Mouse (Mus musculus) mouse trophoblast stem cell (cell line): ENCODE data around the gene Ppp4r4.
"Not testable (repeated sequence)": the region's sequence is repeated elsewhere in the genome, so short reads cannot be mapped to it uniquely, and the experiment has no call there.

Experiments used
- in situ Hi-C, 2 experiments: fragments of 300-500 bp; cut with MseI, MboI; formaldehyde crosslinking; loops; 2 replicates in 1 of 2; 3 replicates in 1 of 2; pipeline ENCODE4 v1.15.1; 2025

The Ppp4r4 gene

GRCm38 (mm10) chr12:103532649-103533395 is 739 bp downstream of the Ppp4r4 start:
- in situ Hi-C loops = no loop called here

GRCm38 (mm10) chr12:103540429-103540828 is 8.3 kb downstream of the Ppp4r4 start:
- in situ Hi-C loops = loop anchor here (5.0 to 10.0 kb wide), 2 partner anchors 102 to 104 kb away; no protein-coding TSS in a partner anchor

- in situ Hi-C loops = loop anchor here (5.0 to 10.0 kb wide), 2 partner anchors 99 to 101 kb away; no protein-coding TSS in a partner anchor
These were observed 11.3 kb downstream of the Ppp4r4 start for GRCm38 (mm10) chr12:103543351-103543750.

GRCm38 (mm10) chr12:103544213-103544612 is 12.1 kb downstream of the Ppp4r4 start:
- in situ Hi-C loops = loop anchor here (5.0 to 10.0 kb wide), 2 partner anchors 98 to 101 kb away; no protein-coding TSS in a partner anchor

GRCm38 (mm10) chr12:103547438-103547837 is 15.4 kb downstream of the Ppp4r4 start:
- in situ Hi-C loops = loop anchor here in 1 of 2 experiments (10.0 kb wide), 1 partner anchor 97 kb away; no protein-coding TSS in a partner anchor

- in situ Hi-C loops = loop anchor here in 1 of 2 experiments (10.0 kb wide), 1 partner anchor 96 kb away; no protein-coding TSS in a partner anchor
These were observed 16.4 kb downstream of the Ppp4r4 start for GRCm38 (mm10) chr12:103548526-103548925.

GRCm38 (mm10) chr12:103550047-103550446 is 18.0 kb downstream of the Ppp4r4 start:
- in situ Hi-C loops = no loop called here

- in situ Hi-C loops = no loop called here
These were observed 19.3 kb downstream of the Ppp4r4 start for GRCm38 (mm10) chr12:103551422-103551821.

- in situ Hi-C loops = no loop called here
These were observed 20.4 kb downstream of the Ppp4r4 start for GRCm38 (mm10) chr12:103552506-103552905.

GRCm38 (mm10) chr12:103553497-103553896 is 21.4 kb downstream of the Ppp4r4 start:
- in situ Hi-C loops = no loop called here

GRCm38 (mm10) chr12:103556856-103557255 is 24.8 kb downstream of the Ppp4r4 start:
- in situ Hi-C loops = no loop called here

- in situ Hi-C loops = no loop called here
These were observed 32.6 kb downstream of the Ppp4r4 start for GRCm38 (mm10) chr12:103564726-103565125.

- in situ Hi-C loops = no loop called here
These were observed 33.1 kb downstream of the Ppp4r4 start for GRCm38 (mm10) chr12:103565151-103565550.

- in situ Hi-C loops = no loop called here
These were observed 35.0 kb downstream of the Ppp4r4 start for GRCm38 (mm10) chr12:103567129-103567528.

GRCm38 (mm10) chr12:103569690-103570089 is 37.6 kb downstream of the Ppp4r4 start:
- in situ Hi-C loops = no loop called here

GRCm38 (mm10) chr12:103578148-103578547 is 46.1 kb downstream of the Ppp4r4 start:
- in situ Hi-C loops = not testable (repeated sequence)

- in situ Hi-C loops = no loop called here
These were observed 51.7 kb downstream of the Ppp4r4 start for GRCm38 (mm10) chr12:103583771-103584170.

- in situ Hi-C loops = no loop called here
These were observed 66.3 kb downstream of the Ppp4r4 start for GRCm38 (mm10) chr12:103598411-103598810.

GRCm38 (mm10) chr12:103600364-103600763 is 68.3 kb downstream of the Ppp4r4 start:
- in situ Hi-C loops = no loop called here

GRCm38 (mm10) chr12:103601839-103602238 is 69.8 kb downstream of the Ppp4r4 start:
- in situ Hi-C loops = no loop called here

GRCm38 (mm10) chr12:103615141-103615540 is 83.1 kb downstream of the Ppp4r4 start:
- in situ Hi-C loops = no loop called here

- in situ Hi-C loops = no loop called here
These were observed 83.7 kb downstream of the Ppp4r4 start for GRCm38 (mm10) chr12:103615734-103616133.

GRCm38 (mm10) chr12:103616860-103617261 is 84.8 kb downstream of the Ppp4r4 start:
- in situ Hi-C loops = no loop called here
